Mouse (Mus musculus) T-helper 2 cell (primary cell): ENCODE results near the gene Cby3.

Source experiments
- in situ Hi-C: fragments of 300-600 bp; cut with MboI, MseI; formaldehyde crosslinking; loops from one replicate; pipeline ENCODE4 v1.15.1; 2025; ENCODE audit warnings: high pct_unique_total_duplicates

The Cby3 gene

DNA sequence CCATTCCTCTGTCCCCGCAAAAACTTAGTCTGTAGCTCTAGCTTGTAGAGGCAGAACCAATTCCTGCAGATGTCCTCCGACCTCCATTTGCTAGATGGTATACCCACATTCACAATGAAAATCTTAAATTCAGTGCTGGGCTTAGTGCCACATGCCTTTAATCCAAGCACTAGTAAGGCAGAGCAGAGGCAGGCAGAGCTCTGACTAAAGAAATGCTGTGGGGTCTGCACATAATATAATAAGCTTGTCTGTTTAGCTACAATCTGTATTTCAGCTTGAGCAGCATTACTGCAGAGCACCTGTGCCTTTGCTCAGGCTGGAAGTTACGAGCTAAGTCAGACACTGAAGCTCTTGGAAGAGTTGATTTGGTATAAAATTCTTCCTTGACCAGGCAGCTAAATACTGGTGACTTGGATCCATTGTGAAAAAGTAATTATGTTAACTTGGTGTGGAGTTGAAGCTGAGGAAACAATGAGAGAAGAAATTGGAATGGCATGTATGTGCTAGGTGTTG lies 33.0 kb downstream of the Cby3 start:
- in situ Hi-C loops: no loop called here

DNA sequence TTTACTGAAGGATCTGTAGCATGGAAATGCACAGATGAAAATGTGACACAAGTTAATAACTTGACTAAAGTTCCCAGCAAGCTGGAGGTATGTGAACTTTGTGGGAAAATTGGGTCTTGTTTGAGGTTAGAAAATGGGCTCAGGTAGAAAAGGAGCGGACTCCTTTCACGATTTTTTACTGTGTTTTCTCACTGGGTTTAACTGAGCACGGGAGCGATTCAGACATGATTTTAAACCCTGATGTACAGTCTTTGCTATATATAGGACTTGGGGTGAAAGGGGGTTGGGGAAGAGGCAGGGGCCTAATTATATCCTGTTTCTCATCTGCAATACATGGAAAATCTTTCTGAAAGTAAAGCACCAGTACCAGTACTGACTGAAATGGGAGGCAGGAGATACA lies 33.4 kb downstream of the Cby3 start:
- in situ Hi-C loops: no loop called here

DNA sequence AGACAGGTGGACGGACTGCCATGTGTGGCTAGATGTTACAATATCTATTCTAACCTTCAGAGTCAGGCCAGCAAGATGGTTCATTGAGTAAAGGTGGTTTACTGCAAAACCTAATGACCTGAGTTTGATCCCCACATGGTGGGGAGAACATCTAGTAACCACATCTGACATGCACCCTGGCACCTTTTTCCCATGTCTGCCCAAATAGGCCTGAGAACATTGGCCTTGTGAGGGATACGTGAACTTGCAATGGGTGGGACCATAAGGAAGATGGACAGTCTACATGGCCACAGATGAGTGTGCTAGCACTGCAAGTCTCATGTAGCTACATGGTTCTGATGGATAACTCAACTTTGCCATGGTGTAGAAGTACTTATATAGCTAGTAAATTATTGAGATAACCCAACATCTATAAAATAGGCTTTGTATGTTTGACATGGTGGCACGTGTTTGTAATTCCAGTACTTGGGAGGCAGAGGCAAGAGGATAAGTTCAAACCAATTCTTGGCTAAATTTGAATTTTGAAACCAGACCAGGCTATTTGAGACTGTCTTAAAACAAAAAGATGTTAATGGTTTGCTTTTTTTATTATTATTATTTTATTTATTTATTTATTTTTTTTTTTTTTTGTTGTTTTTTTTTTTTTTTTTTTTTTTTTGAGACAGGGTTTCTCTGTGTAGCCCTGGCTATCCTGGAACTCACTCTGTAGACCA lies 34.1 kb downstream of the Cby3 start:
- in situ Hi-C loops: no loop called here

DNA sequence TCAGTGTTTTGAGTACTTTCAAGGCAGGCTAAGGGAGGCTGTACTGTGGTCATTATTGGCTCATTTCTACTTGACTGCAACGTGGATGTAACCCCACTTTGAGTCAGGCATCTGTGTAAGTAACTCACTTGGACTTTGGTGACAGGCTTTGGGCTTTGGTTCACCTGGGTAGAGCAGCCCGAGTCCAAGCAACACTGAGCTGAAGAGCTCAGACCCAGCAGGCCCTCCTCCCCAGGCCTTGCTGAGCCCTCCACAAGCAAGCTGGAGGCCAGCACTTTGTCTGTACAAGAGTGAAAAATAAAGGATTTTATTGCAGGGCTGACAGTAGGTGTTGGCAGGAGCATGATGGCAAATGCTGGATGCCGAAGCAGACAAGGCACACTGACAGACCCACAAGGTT lies 34.7 kb downstream of the Cby3 start:
- in situ Hi-C loops: no loop called here

DNA sequence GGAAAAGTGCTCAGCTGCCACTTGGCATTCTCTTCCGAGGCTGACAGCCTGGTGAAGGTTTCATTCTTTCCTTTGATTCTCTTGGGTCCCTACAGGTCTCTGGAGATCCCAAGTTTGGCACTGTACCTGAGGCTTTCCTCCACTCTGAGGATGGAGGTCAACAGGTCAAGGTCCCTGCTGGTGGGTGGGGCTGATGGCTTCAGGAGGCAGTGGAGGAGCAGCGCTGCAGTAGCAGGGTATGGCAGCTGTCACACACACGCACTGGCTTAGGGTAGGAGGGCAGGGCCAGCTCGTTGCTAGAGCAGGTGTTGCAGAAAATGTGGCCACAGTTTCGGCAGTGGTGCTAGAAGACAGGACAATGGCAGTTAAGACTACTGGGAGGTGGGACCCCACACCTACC lies 35.4 kb downstream of the Cby3 start:
- in situ Hi-C loops: no loop called here

DNA sequence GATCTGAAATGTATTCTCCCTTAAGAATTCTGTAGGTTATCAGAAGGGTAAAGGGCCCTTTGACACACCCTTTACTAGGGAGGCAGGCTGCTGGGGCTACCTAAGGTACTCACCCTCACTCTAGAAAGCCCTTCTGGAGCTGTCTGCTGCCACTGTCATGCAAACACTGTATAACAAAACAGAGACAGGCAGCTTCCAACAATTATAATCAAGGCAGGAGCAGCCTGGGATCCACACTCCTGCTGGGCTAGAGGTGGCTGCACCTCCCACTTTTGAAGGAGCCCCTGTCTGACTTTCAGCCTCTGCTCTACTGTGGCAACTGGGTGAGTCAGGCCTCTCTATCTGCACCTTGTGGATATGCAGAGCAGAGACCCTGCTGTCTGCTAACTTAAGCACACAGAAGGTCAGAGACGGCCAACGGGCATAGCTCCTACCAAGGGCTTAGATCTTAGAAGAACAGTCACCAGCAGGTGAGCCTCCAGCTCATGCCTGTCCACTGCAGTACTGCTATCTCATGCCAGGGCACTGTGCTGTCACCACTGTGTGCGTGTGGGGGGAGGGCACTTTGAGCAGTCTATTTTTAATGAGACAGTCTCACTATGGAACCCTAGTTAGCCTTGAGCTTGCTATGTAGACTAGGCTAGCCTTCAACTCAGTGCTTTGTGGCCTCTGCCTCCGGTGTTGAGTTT lies 37.2 kb downstream of the Cby3 start:
- in situ Hi-C loops: no loop called here

DNA sequence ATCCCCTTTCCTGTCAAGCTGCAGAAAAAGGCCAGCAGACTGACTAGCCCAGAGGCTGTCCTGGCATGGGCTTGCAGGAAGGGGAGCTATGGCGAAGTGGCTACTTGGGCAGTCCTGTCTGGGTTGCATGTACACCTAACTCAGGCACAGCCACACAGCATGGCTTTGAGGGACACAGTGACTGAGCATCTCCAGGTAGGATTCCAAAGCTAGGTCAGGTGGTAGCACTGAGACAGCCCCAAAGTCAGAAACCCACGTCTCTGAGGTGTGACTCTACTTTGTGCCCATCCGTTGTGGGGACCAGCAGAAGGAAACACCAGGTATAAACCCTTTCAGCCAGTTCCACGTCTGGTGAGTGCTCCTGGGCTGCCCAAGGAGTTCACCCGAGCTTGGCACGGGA lies 39.0 kb downstream of the Cby3 start:
- in situ Hi-C loops: no loop called here

DNA sequence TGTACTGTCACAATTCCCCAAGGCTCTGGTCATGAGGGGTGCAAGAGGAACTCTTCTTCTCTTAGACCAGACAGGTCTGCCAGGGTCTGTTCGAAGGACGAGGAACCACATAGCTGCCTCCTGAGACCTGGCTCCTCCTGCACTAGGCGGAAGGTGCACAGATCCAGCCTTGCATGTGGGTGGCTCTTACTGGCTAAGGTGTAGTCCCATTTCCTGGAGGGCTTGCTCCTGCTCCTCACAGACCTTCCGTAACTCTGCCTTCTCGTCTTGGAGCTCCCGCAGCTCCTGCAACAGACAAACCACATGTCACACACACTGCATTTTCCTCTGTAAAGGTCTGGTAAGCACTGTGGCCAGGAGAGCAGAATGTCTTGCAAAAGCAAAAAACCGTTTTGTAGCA lies 40.5 kb downstream of the Cby3 start:
- in situ Hi-C loops: no loop called here

DNA sequence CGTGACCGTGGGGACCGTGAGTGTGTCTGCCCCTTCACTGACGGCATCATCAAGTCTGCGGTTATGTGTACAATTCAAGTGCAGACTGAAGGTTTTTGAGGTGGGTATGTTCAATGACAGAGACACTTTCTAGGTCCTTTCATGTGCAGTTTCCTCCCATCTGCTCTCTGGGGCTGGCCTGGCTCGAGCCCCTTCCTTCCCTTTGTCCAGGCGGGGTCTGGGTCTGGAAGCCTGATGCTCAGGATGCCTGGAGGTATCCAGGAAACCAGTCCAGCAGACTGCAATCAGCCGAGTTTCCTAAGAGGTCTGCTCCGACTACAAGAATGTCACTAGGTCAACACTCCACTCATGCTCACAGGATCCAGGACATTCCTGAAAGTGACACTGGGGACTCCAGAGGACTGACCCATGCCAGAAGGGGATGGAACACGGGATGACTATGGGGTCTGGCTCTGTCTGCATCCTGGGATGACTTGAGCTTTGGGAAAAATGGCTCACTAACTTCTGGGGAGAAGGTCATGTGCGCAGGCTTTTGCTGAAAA lies 42.6 kb downstream of the Cby3 start:
- in situ Hi-C loops: no loop called here

DNA sequence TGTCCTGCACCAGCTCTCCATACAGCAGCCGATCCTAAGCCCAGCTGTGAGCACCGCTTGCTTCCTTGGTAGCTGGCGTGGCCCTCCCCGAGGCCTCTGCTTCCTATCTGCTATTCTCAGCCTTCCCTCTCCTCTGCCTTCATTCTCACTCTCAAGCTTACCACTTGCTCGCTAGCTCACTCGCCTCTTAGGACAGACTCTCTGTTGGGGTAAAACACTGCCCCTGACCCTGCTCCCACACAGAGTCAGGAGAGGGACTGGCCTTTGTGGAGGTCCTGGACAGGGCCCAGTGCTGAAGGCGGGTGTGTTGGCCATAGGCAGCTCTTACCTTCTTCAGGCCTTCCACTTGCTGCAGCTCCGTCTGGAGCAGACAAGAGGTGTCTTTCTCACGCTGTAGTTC lies 43.1 kb downstream of the Cby3 start:
- in situ Hi-C loops: no loop called here

DNA sequence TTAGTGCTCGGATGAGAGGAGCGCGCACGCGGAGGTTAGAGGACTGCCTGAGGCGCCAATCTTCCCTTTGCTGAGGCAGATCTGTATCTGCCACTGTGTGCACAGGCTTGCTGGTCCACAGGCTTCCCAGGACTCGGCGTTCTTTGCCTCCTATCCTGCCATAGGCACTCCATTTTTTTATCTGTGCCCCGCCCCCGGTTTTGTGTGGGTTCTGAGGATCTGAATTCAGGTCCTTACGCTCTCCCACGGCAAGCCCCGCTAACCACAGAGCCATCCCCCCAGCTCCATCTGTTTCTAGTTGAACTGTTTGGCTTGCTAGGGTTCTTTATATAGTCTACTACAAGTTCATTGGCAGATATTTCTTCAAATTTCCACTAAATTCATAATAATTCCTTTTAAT lies 44.5 kb downstream of the Cby3 start:
- in situ Hi-C loops: no loop called here

DNA sequence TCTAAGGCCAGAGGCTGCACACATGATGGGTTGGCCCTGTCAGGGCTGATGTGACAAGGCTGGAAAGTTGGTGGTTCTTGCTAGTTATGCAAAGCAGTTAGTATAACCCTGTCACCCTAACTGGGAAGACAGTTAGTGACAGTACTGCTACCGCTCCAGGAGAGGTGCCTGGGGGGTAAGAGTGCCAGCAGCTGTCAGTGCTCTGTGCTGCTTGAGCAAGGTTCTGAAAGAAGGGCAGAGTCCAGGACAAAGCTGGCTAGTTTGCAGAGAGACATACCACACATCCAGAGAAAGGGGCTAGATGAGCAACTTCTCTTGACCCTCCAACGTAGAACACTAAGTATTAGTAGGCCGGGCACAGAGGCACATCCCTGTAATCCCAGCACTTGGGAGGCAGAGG lies 48.2 kb downstream of the Cby3 start:
- in situ Hi-C loops: no loop called here

DNA sequence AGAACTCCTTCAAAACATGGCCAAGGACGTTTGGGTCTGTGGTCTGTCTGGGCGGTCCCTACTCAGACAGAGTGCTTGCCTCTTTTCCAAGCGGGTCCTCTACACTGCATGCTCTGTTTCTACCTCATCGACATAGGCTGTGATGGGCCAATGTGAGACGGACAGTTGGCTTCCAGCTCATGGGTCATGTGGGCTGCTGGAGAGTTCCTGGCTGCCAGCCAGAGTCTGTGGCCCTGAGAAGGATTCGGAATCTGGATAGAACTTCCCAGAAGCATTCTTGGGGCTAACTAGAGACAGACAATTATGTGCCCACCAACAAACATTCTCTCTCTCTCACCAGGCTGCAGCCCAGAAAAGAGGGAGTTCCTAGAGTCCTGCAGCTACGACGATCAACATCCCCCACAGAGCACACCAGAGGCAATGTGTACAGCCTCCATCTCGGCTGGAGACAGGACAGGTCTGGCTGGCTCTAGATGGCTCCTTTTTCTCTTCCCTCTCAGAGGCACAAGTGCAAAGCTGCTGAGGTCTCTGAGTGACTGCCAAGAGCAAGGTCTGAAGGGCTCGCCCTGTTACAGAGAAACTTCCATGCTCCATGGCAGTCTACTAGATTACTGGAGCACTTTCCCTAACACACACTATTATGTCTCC lies 49.2 kb downstream of the Cby3 start:
- in situ Hi-C loops: no loop called here

DNA sequence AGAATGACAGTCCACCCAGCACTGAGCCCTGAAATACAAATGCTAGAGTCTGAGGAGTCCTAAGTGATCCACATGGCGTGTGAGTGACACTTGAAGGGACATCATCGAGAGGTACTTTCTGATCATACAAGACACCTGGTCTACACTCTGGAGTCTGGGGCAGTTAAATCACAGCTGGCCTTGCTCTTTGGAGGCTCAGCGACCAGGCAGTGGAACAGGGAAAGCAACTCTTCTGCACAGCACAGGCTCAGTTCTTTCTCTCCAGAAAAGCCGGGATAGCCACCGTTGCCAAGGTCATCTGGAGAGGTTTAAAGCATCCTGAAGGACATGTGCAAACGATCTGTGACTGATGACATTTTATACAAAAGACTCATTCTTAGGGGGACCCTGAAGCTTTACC lies 53.0 kb downstream of the Cby3 start:
- in situ Hi-C loops: no loop called here
